Mouse (Mus musculus) liver, postnatal 0 days (tissue): ENCODE data around the gene Itga2.

ENCODE experiments used
- CTCF ChIP-seq: sonication (generic); IDR thresholded peaks from 2 replicates; pipeline ENCODE4 v1.5.1; 2016; ENCODE audit warnings: antibody characterized with exemption, low read depth
- EP300 ChIP-seq: IDR thresholded peaks from 2 replicates; pipeline ENCODE4 v1.6.1; 2016; ENCODE audit warnings: antibody characterized with exemption, low read depth, mild to moderate bottlenecking

GRCm38 (mm10) chr13:114876005-114876520, 55.8 kb downstream of the Itga2 start:
- no peak for TF ChIP-seq EP300
- no peak for TF ChIP-seq CTCF
